Mouse (Mus musculus): ENCODE measurements at regions not wholly inside any gene's neighbourhood (a gene's known extent, or its start where the extent isn't known, plus 50 kb on each side); places are given as distances from the start of the nearest gene placed in this dataset.

DNA sequence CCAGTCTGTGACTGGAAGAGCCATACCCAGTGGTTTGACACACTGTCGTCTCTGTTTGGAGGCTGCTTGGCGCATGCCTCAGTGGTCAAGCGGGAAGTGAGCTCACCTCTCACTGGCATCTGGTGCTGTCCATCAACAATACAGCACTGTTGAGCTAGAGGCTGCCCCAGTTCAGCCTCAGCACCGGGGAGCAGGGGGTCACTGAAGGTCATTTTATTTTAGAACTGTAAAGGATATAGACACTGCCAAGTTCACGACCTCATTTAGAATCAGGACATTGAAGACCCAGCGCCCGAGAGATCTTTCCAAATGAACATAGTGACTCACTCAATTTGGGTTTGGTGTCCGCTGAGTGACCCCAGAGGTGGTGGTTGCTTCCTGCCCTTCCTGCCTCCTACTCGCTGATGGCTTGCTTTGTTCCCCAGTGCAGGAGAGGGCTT is 265.1 kb downstream of the Ajap1 start:
- peak; percentile 86 for TF ChIP-seq MYOD1 (IDR thresholded peaks at IDR 0.05; ENCODE audit: control insufficient read depth, insufficient read length, low read depth)
- no peak for TF ChIP-seq CTCF (IDR thresholded peaks at IDR 0.05; ENCODE audit: control insufficient read depth, insufficient read depth, insufficient read length)
- no peak for TF ChIP-seq MYOG (IDR thresholded peaks at IDR 0.05; ENCODE audit: control insufficient read depth, extremely low read depth, insufficient read length)
- no peak for TF ChIP-seq MAX (IDR thresholded peaks at IDR 0.05)
- TF ChIP-seq CEBPB (IDR thresholded peaks at IDR 0.05; ENCODE audit: low read depth) = no peak
- no peak for TF ChIP-seq FOSL1 (IDR thresholded peaks at IDR 0.05; ENCODE audit: insufficient read depth, low read length, poor library complexity, severe bottlenecking)

All from C2C12 (cell line).